Mouse (Mus musculus) gastrocnemius, postnatal 25 days (tissue): ENCODE measurements around the gene Has3. TPM values are rescaled to one million over a fixed set of nuclear protein-coding genes. Genes with fewer than 3 reads are reported as not detected.
"Not testable (repeated sequence)": the region's sequence is repeated elsewhere in the genome, so short reads cannot be mapped to it uniquely, and the experiment has no call there.

Experiments used
- DNase-seq: peaks from one replicate; pipeline ENCODE4 v3.0.0; 2022
- total RNA-seq, 2 experiments: library from RNA; stranded (reverse); gene quantifications; 1 replicate in 1 of 2; 2 replicates in 1 of 2; pipeline ENCODE4 v1.2.3; 2021

The Has3 gene
- total RNA-seq, 2 experiments from 2014 or later: 0.74 to 1.3 TPM

- not testable (repeated sequence) for DNase-seq
These were observed 14.9 kb downstream of the Has3 start for GRCm38 (mm10) chr8:106884826-106885400.

- DNase-seq: peak; percentile 40
These were observed 17.5 kb downstream of the Has3 start for GRCm38 (mm10) chr8:106887336-106888189.

- no peak for DNase-seq
These were observed 18.8 kb downstream of the Has3 start for GRCm38 (mm10) chr8:106888803-106889202.

- DNase-seq: no peak
These were observed 22.3 kb downstream of the Has3 start for GRCm38 (mm10) chr8:106892210-106892805.

GRCm38 (mm10) chr8:106892806-106893451 is 22.9 kb downstream of the Has3 start:
- peak; percentile 50 for DNase-seq

GRCm38 (mm10) chr8:106893481-106894156 is 23.6 kb downstream of the Has3 start, which contains the start of gene Utp4:
Gene Utp4 (plus strand): TSS chr8:106893636.
- peak; percentile 86 for DNase-seq

GRCm38 (mm10) chr8:106899473-106899872 is 29.4 kb downstream of the Has3 start:
- no peak for DNase-seq

GRCm38 (mm10) chr8:106905727-106906480 is 35.9 kb downstream of the Has3 start:
- peak; percentile 52 for DNase-seq

- no peak for DNase-seq
These were observed 36.6 kb downstream of the Has3 start for GRCm38 (mm10) chr8:106906635-106907034.

GRCm38 (mm10) chr8:106907450-106907849 is 37.4 kb downstream of the Has3 start:
- no peak for DNase-seq

- DNase-seq: no peak
These were observed 38.2 kb downstream of the Has3 start for GRCm38 (mm10) chr8:106908291-106908690.

- no peak for DNase-seq
These were observed 43.6 kb downstream of the Has3 start for GRCm38 (mm10) chr8:106913631-106914030.

- DNase-seq: no peak
These were observed 49.8 kb downstream of the Has3 start for GRCm38 (mm10) chr8:106919721-106920394.

- DNase-seq: no peak
These were observed 50.3 kb downstream of the Has3 start for GRCm38 (mm10) chr8:106920395-106920741.

GRCm38 (mm10) chr8:106924057-106924456 is 54.0 kb downstream of the Has3 start:
- no peak for DNase-seq

GRCm38 (mm10) chr8:106924904-106925349 is 54.9 kb downstream of the Has3 start:
- DNase-seq: peak; percentile 14

GRCm38 (mm10) chr8:106925446-106925845 is 55.4 kb downstream of the Has3 start:
- no peak for DNase-seq

- DNase-seq: no peak
These were observed 57.2 kb downstream of the Has3 start for GRCm38 (mm10) chr8:106927247-106927646.

- not testable (repeated sequence) for DNase-seq
These were observed 58.1 kb downstream of the Has3 start for GRCm38 (mm10) chr8:106928182-106928581.

GRCm38 (mm10) chr8:106929155-106929913 is 59.3 kb downstream of the Has3 start:
- peak; percentile 46 for DNase-seq
